ENCODE assay signal across 28 mouse cellular contexts in the genomic region with DNA sequence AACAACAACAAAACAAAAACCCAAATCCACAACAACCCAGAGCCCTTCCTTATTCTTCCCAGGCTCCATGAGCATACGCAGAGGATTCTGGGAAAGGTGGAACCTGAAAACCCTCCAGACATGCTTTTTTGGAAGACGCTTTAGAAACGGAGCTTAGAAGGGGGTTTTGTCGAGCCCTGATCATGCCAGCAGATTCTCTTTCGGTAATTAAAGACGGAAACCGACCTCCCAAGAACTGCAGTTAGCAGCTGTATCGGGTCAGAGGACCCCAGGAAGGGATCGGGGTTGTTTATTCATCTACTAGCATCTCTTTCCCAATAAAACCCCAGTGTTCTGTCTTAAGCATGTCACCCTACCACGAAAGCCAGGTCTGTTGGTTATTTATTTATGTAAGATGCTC.
DNase-seq lines count a peak whose midpoint lies in the region; ATAC-seq and TF ChIP-seq lines count a peak whose summit lies in the region.
"Had no signal": no experiment of that assay in that cellular context is flagged by ENCODE, and none has a peak within 500 bp of the region (broad histone marks: within the 10 kb centered on the region; RNA-seq: fewer than 3 reads in every experiment).

No protein-coding gene starts in this region.

- no peaks in the 10 kb centered on the region for H3K36me3 ChIP-seq in forebrain, embryonic 12.5 days (replicated peaks)
- H3K36me3 ChIP-seq in forebrain, embryonic 13.5 days (ENCODE audit: poor library complexity, severe bottlenecking), result no peaks in the 10 kb centered on the region
- H3K36me3 ChIP-seq in lung, embryonic 14.5 days (ENCODE audit: insufficient read depth), result no peaks in the 10 kb centered on the region
- H3K36me3 ChIP-seq in embryonic facial prominence, embryonic 12.5 days, result no peaks in the 10 kb centered on the region
- H3K36me3 ChIP-seq in limb, embryonic 12.5 days, result no peaks in the 10 kb centered on the region
- H3K36me3 ChIP-seq: heart, embryonic 12.5 days; hindbrain, embryonic 15.5 days; kidney, embryonic 15.5 days; limb, embryonic 13.5 days; liver, embryonic 13.5 days; midbrain, embryonic 13.5 days had no signal

- H3K4me1 ChIP-seq in forebrain, embryonic 12.5 days, result peaks cover 26% of the 10 kb centered on the region
- peaks cover 24% of the 10 kb centered on the region for H3K4me1 ChIP-seq in forebrain, embryonic 13.5 days
- no peaks in the 10 kb centered on the region for H3K4me1 ChIP-seq in lung, embryonic 14.5 days (ENCODE audit: insufficient read depth)
- H3K4me1 ChIP-seq in embryonic facial prominence, embryonic 12.5 days, result peaks cover 25% of the 10 kb centered on the region
- H3K4me1 ChIP-seq in limb, embryonic 12.5 days (replicated peaks), result peaks cover 53% of the 10 kb centered on the region
- H3K4me1 ChIP-seq: heart, embryonic 12.5 days; liver, embryonic 13.5 days had no signal

- no peak overlapping the region for H3K9ac ChIP-seq in forebrain, embryonic 12.5 days
- no peak overlapping the region for H3K9ac ChIP-seq in forebrain, embryonic 13.5 days
- H3K9ac ChIP-seq in lung, embryonic 14.5 days, result no peak overlapping the region
- H3K9ac ChIP-seq in embryonic facial prominence, embryonic 12.5 days, result no peak overlapping the region
- H3K9ac ChIP-seq in limb, embryonic 12.5 days (replicated peaks), result no peak overlapping the region
- H3K9ac ChIP-seq: heart, embryonic 12.5 days; hindbrain, embryonic 15.5 days; kidney, embryonic 15.5 days; limb, embryonic 13.5 days; liver, embryonic 13.5 days; midbrain, embryonic 13.5 days had no signal

- no peaks in the 10 kb centered on the region for H3K27me3 ChIP-seq in forebrain, embryonic 12.5 days
- no peaks in the 10 kb centered on the region for H3K27me3 ChIP-seq in forebrain, embryonic 13.5 days
- no peaks in the 10 kb centered on the region for H3K27me3 ChIP-seq in lung, embryonic 14.5 days (ENCODE audit: insufficient read depth, low read length)
- H3K27me3 ChIP-seq in embryonic facial prominence, embryonic 12.5 days, result no peaks in the 10 kb centered on the region
- H3K27me3 ChIP-seq in limb, embryonic 12.5 days, result no peaks in the 10 kb centered on the region
- H3K27me3 ChIP-seq: heart, embryonic 12.5 days; hindbrain, embryonic 15.5 days; kidney, embryonic 15.5 days; limb, embryonic 13.5 days; liver, embryonic 13.5 days had no signal

- TF ChIP-seq CTCF in lung, embryonic 14.5 days (IDR thresholded peaks at IDR 0.05; ENCODE audit: low read depth), result no peak

- 77% methylated on average over 10 of the region's 10 CpGs for WGBS in forebrain, embryonic 12.5 days
- WGBS in forebrain, embryonic 13.5 days, result 70% methylated on average over 10 of the region's 10 CpGs
- WGBS in lung, embryonic 14.5 days, result 49% methylated on average over 10 of the region's 10 CpGs
- WGBS in embryonic facial prominence, embryonic 12.5 days, result 45% methylated on average over 10 of the region's 10 CpGs
- WGBS in limb, embryonic 12.5 days, result 36% methylated on average over 10 of the region's 10 CpGs

- no peak overlapping the region for H3K4me3 ChIP-seq in forebrain, embryonic 12.5 days (replicated peaks)
- no peak overlapping the region for H3K4me3 ChIP-seq in forebrain, embryonic 13.5 days
- no peak overlapping the region for H3K4me3 ChIP-seq in lung, embryonic 14.5 days (ENCODE audit: low read depth, low read length)
- no peak overlapping the region for H3K4me3 ChIP-seq in embryonic facial prominence, embryonic 12.5 days
- H3K4me3 ChIP-seq in limb, embryonic 12.5 days (replicated peaks), result no peak overlapping the region
- H3K4me3 ChIP-seq: erythroblast, embryonic 14.5 days; heart, adult 2 months; heart, embryonic 12.5 days; hindbrain, embryonic 15.5 days; kidney, embryonic 15.5 days; limb, embryonic 13.5 days; liver, embryonic 13.5 days; midbrain, embryonic 13.5 days had no signal

- no peak for ATAC-seq in forebrain, embryonic 12.5 days (ENCODE audit: low FRiP score)
- no peak for ATAC-seq in forebrain, embryonic 13.5 days
- no peak for ATAC-seq in lung, embryonic 14.5 days (ENCODE audit: insufficient read depth)
- ATAC-seq in embryonic facial prominence, embryonic 12.5 days (ENCODE audit: insufficient number of reproducible peaks, insufficient read depth, low FRiP score, low TSS enrichment), result no peak
- ATAC-seq in limb, embryonic 12.5 days (ENCODE audit: insufficient number of reproducible peaks, insufficient read depth, low FRiP score, low TSS enrichment, low read depth), result no peak
- no peak for ATAC-seq in activated CD4-positive, CD25-positive, alpha-beta regulatory T cell, adult 4 months
- ATAC-seq: inflammation-experienced regulatory T-cells, adult 6 months had no signal

- no peaks in the 10 kb centered on the region for H3K9me3 ChIP-seq in forebrain, embryonic 12.5 days
- H3K9me3 ChIP-seq in forebrain, embryonic 13.5 days (replicated peaks), result no peaks in the 10 kb centered on the region
- no peaks in the 10 kb centered on the region for H3K9me3 ChIP-seq in lung, embryonic 14.5 days (ENCODE audit: low read depth, low read length)
- H3K9me3 ChIP-seq in embryonic facial prominence, embryonic 12.5 days, result no peaks in the 10 kb centered on the region
- no peaks in the 10 kb centered on the region for H3K9me3 ChIP-seq in limb, embryonic 12.5 days
- H3K9me3 ChIP-seq: heart, embryonic 12.5 days; hindbrain, embryonic 15.5 days; kidney, embryonic 15.5 days; limb, embryonic 13.5 days; liver, embryonic 13.5 days; midbrain, embryonic 13.5 days had no signal

- H3K4me2 ChIP-seq in forebrain, embryonic 12.5 days, result no peak overlapping the region
- H3K4me2 ChIP-seq in forebrain, embryonic 13.5 days, result no peak overlapping the region
- H3K4me2 ChIP-seq in lung, embryonic 14.5 days, result no peak overlapping the region
- H3K4me2 ChIP-seq in embryonic facial prominence, embryonic 12.5 days (replicated peaks), result no peak overlapping the region
- no peak overlapping the region for H3K4me2 ChIP-seq in limb, embryonic 12.5 days
- H3K4me2 ChIP-seq: heart, embryonic 12.5 days; hindbrain, embryonic 15.5 days; kidney, embryonic 15.5 days; liver, embryonic 13.5 days; midbrain, embryonic 13.5 days had no signal

- H3K27ac ChIP-seq in forebrain, embryonic 12.5 days, result 0 out of 2 replicates have a peak overlapping the region, but pooled peaks have one; percentile 15
- H3K27ac ChIP-seq in forebrain, embryonic 13.5 days, result no peak overlapping the region
- no peak overlapping the region for H3K27ac ChIP-seq in lung, embryonic 14.5 days (ENCODE audit: low read depth)
- peak overlapping the region; percentile 72; the same call in 1 of the 2 replicates for H3K27ac ChIP-seq in embryonic facial prominence, embryonic 12.5 days
- H3K27ac ChIP-seq in limb, embryonic 12.5 days, result peak overlapping the region; percentile 24; the same call in 1 of the 2 replicates
- H3K27ac ChIP-seq: heart, adult 2 months; hindbrain, embryonic 15.5 days; kidney, embryonic 15.5 days; liver, embryonic 13.5 days; midbrain, embryonic 13.5 days; stomach, postnatal 0 days had no signal

- peak; percentile 25 for DNase-seq in lung, embryonic 14.5 days
- DNase-seq in lung, postnatal 14 days, result no peak
- no peak for DNase-seq in lung, postnatal 10 days
- DNase-seq: adrenal gland, postnatal 25 days; cerebellum, adult 11-12 months; gastrocnemius, postnatal 25 days; heart, adult 2 months; heart, postnatal 4 days; kidney, adult 11 months; liver, embryonic 13.5 days; lung, adult 18-20 months; lung, postnatal 36 days; right cerebral cortex, postnatal 4 days; thymus, adult 18-20 months; thymus, postnatal 25 days had no signal

Comparison
In these comparisons a context has a peak if more than half of its experiments do, and no peak if none do; other contexts are left out.
1. H3K27ac ChIP-seq: peak in forebrain, embryonic 12.5 days (single experiment), embryonic facial prominence, embryonic 12.5 days (single experiment) and limb, embryonic 12.5 days (single experiment); none in forebrain, embryonic 13.5 days (single experiment) and lung, embryonic 14.5 days (single experiment).